Mouse (Mus musculus) heart, embryonic 16.5 days (tissue): ENCODE measurements around the gene Aspscr1. TPM values are rescaled to one million over a fixed set of nuclear protein-coding genes. Genes with fewer than 3 reads are reported as not detected.

ENCODE experiments used
- ATAC-seq: fragments of 200-750 bp; cut with Nextera tagmentation; replicated peaks from 2 replicates; pipeline ENCODE4 v1.8.0; 2017; ENCODE audit warnings: moderate number of reproducible peaks; ENCODE audit not compliant: insufficient read depth, low FRiP score; ENCODE audit errors: extremely low read depth
- H3K27ac ChIP-seq: fragments of 300-500 bp; sonication (generic); 2 replicates; pipeline ENCODE4 v1.5.1; 2014; ENCODE audit warnings: mild to moderate bottlenecking, low read length, control low read depth, moderate library complexity
- H3K27me3 ChIP-seq: fragments of 300-500 bp; sonication (generic); 2 replicates; pipeline ENCODE4 v1.6.1; 2014; ENCODE audit warnings: low read length, mixed read lengths; ENCODE audit not compliant: control insufficient read depth, insufficient read depth
- H3K36me3 ChIP-seq: fragments of 300-500 bp; sonication (generic); 2 replicates; pipeline ENCODE4 v1.6.1; 2014; ENCODE audit not compliant: control insufficient read depth, insufficient read depth
- H3K4me1 ChIP-seq: fragments of 300-500 bp; sonication (generic); 2 replicates; pipeline ENCODE4 v1.6.1; 2014; ENCODE audit warnings: low read length, mixed read lengths; ENCODE audit not compliant: control insufficient read depth, insufficient read depth
- H3K4me2 ChIP-seq: fragments of 300-500 bp; sonication (generic); 2 replicates; pipeline ENCODE4 v1.6.1; 2014; ENCODE audit warnings: low read depth, mild to moderate bottlenecking, control low read depth, low read length
- H3K4me3 ChIP-seq: fragments of 300-500 bp; sonication (generic); 2 replicates; pipeline ENCODE4 v1.5.1; 2014; ENCODE audit warnings: mild to moderate bottlenecking, control low read depth, low read length
- H3K9ac ChIP-seq: fragments of 300-500 bp; sonication (generic); 2 replicates; pipeline ENCODE4 v1.6.1; 2014; ENCODE audit warnings: low read length, control low read depth
- H3K9me3 ChIP-seq: fragments of 300-500 bp; sonication (generic); replicated peaks from 2 replicates; pipeline ENCODE4 v1.6.1; 2016; ENCODE audit warnings: low read length; ENCODE audit not compliant: control insufficient read depth
- WGBS: fragments of 180-500 bp; shearing (Covaris S2); extraction: QIAGEN DNeasy Blood & Tissue Kit; methylation state at CpG from one replicate; pipeline ENCODE4 v1.1.7; 2014; 5-methylcytosine and 5-hydroxymethylcytosine counted together
- polyA plus RNA-seq: library from polyadenylated mRNA; unstranded; fragments of >200 nt; fragmentation: Nextera tagmentation; extraction: Ambion mirVana; gene quantifications from 2 replicates; pipeline ENCODE4 v1.2.1, GENCODE M21; 2015

The Aspscr1 gene
- polyA plus RNA-seq, 1 experiment from 2014 or later, result 105 TPM

- WGBS, result 79% methylated on average over 5 of the region's 5 CpGs
- no peaks in the 10 kb centered on the region for H3K27me3 ChIP-seq
- no peak overlapping the region for H3K9ac ChIP-seq
- no peak overlapping the region for H3K4me3 ChIP-seq
- H3K4me2 ChIP-seq, result no peak overlapping the region
- no peaks in the 10 kb centered on the region for H3K9me3 ChIP-seq
- no peak overlapping the region for H3K27ac ChIP-seq
- no peak for ATAC-seq
- peaks cover 25% of the 10 kb centered on the region for H3K4me1 ChIP-seq
- H3K36me3 ChIP-seq, result no peaks in the 10 kb centered on the region
These were observed 38.0 kb upstream of the Aspscr1 start for GRCm38 (mm10) chr11:120634810-120635209.

GRCm38 (mm10) chr11:120641255-120641654 lies 31.5 kb upstream of the Aspscr1 start:
- Histone ChIP-seq H3K9ac (no peak overlapping the region), H3K4me2 (no peak overlapping the region), H3K4me1 (peaks cover 10% of the 10 kb centered on the region), H3K27ac (no peak overlapping the region), H3K27me3 (peaks cover 2% of the 10 kb centered on the region; the same call in 1 of the 2 replicates), H3K9me3 (no peaks in the 10 kb centered on the region), H3K36me3 (no peaks in the 10 kb centered on the region), H3K4me3 (no peak overlapping the region)
- ATAC-seq, result no peak
- 53% methylated on average over 9 of the region's 9 CpGs for WGBS

- no peak overlapping the region for H3K27ac ChIP-seq
- peaks cover 2% of the 10 kb centered on the region; the same call in 1 of the 2 replicates for H3K27me3 ChIP-seq
- H3K36me3 ChIP-seq, result no peaks in the 10 kb centered on the region
- H3K4me3 ChIP-seq, result no peak overlapping the region
- no peak for ATAC-seq
- H3K9me3 ChIP-seq, result no peaks in the 10 kb centered on the region
- H3K4me2 ChIP-seq, result no peak overlapping the region
- 79% methylated on average over 8 of the region's 8 CpGs for WGBS
- H3K9ac ChIP-seq, result no peak overlapping the region
- peaks cover 10% of the 10 kb centered on the region for H3K4me1 ChIP-seq
These were observed 30.9 kb upstream of the Aspscr1 start for GRCm38 (mm10) chr11:120641869-120642268.

- Histone ChIP-seq H3K27ac (peak overlapping the region; percentile 44), H3K4me2 (peak overlapping the region; percentile 98), H3K9ac (peak overlapping the region; percentile 80), H3K4me1 (peaks cover 14% of the 10 kb centered on the region), H3K27me3 (peaks cover 2% of the 10 kb centered on the region; the same call in 1 of the 2 replicates), H3K36me3 (no peaks in the 10 kb centered on the region), H3K4me3 (peak overlapping the region; percentile 66), H3K9me3 (no peaks in the 10 kb centered on the region)
- 2% methylated on average over 18 of the region's 18 CpGs for WGBS
- peak; percentile 25; the same call in 1 of the 2 replicates for ATAC-seq
These were observed 29.7 kb upstream of the Aspscr1 start for GRCm38 (mm10) chr11:120642939-120643600.

GRCm38 (mm10) chr11:120643601-120643987 lies 29.2 kb upstream of the Aspscr1 start, which contains the start of gene Pycr1:
TSS of gene Pycr1 (minus strand) at chr11:120643769.
- ATAC-seq, result peak; percentile 97
- H3K4me2 ChIP-seq, result peak within 1 kb of the TSS; percentile 98
- no peaks in the 10 kb centered on the region for H3K9me3 ChIP-seq
- peak within 1 kb of the TSS; percentile 44 for H3K27ac ChIP-seq
- under 1% methylated on average over 15 of the region's 15 CpGs for WGBS
- H3K9ac ChIP-seq, result peak within 1 kb of the TSS; percentile 80
- H3K27me3 ChIP-seq, result peaks cover 2% of the 10 kb centered on the region; the same call in 1 of the 2 replicates
- no peaks in the 10 kb centered on the region for H3K36me3 ChIP-seq
- peaks cover 16% of the 10 kb centered on the region for H3K4me1 ChIP-seq
- peak within 1 kb of the TSS; percentile 66 for H3K4me3 ChIP-seq

- 61% methylated on average over 35 of the region's 35 CpGs for WGBS
- no peak for ATAC-seq
- H3K27ac ChIP-seq, result peak overlapping the region; percentile 93
- H3K9ac ChIP-seq, result peak overlapping the region; percentile 79
- H3K36me3 ChIP-seq, result no peaks in the 10 kb centered on the region
- H3K4me1 ChIP-seq, result peaks cover 16% of the 10 kb centered on the region
- no peaks in the 10 kb centered on the region for H3K27me3 ChIP-seq
- peak overlapping the region; percentile 71 for H3K4me2 ChIP-seq
- H3K4me3 ChIP-seq, result peak overlapping the region; percentile 59
- no peaks in the 10 kb centered on the region for H3K9me3 ChIP-seq
These were observed 25.5 kb upstream of the Aspscr1 start for GRCm38 (mm10) chr11:120647047-120647830.

- ATAC-seq, result peak; percentile 56; the same call in 1 of the 2 replicates
- Histone ChIP-seq H3K27ac (peak within 1 kb of the TSS; percentile 93), H3K4me3 (peak within 1 kb of the TSS; percentile 59), H3K9ac (peak within 1 kb of the TSS; percentile 79), H3K4me1 (peaks cover 11% of the 10 kb centered on the region), H3K9me3 (no peaks in the 10 kb centered on the region), H3K4me2 (peak within 1 kb of the TSS; percentile 71), H3K27me3 (no peaks in the 10 kb centered on the region), H3K36me3 (no peaks in the 10 kb centered on the region)
- under 1% methylated on average over 13 of the region's 13 CpGs for WGBS
These were observed 24.7 kb upstream of the Aspscr1 start, which contains the start of gene Myadml2 for GRCm38 (mm10) chr11:120648001-120648476. TSS of gene Myadml2 (minus strand) at chr11:120648158.

GRCm38 (mm10) chr11:120651872-120652271 lies 20.9 kb upstream of the Aspscr1 start:
- peaks cover 6% of the 10 kb centered on the region; the same call in 1 of the 2 replicates for H3K4me1 ChIP-seq
- no peak overlapping the region for H3K4me3 ChIP-seq
- no peaks in the 10 kb centered on the region for H3K9me3 ChIP-seq
- no peak overlapping the region for H3K4me2 ChIP-seq
- H3K27ac ChIP-seq, result no peak overlapping the region
- WGBS, result 77% methylated on average over 3 of the region's 3 CpGs
- peaks cover 4% of the 10 kb centered on the region; the same call in 1 of the 2 replicates for H3K27me3 ChIP-seq
- H3K9ac ChIP-seq, result no peak overlapping the region
- no peaks in the 10 kb centered on the region for H3K36me3 ChIP-seq
- ATAC-seq, result no peak
